Mouse (Mus musculus) cerebellum, adult 18-20 months (tissue): ENCODE data around the gene Elovl2.
"Not testable (repeated sequence)": the region's sequence is repeated elsewhere in the genome, so short reads cannot be mapped to it uniquely, and the experiment has no call there.

ENCODE experiments used
- DNase-seq, 2 experiments: peaks; one replicate each; pipeline ENCODE4 v3.0.0; 2021

Elovl2 gene

GRCm38 (mm10) chr13:41233241-41233640 lies 13.0 kb upstream of the Elovl2 start:
- DNase-seq, result no peak

GRCm38 (mm10) chr13:41232209-41232608 lies 12.0 kb upstream of the Elovl2 start:
- no peak for DNase-seq

GRCm38 (mm10) chr13:41231389-41231983 lies 11.3 kb upstream of the Elovl2 start:
- peak; percentile 45 to 46 for DNase-seq

GRCm38 (mm10) chr13:41230256-41230655 lies 10.1 kb upstream of the Elovl2 start:
- no peak for DNase-seq

- DNase-seq, result no peak
Measured at GRCm38 (mm10) chr13:41228060-41228459, 7.9 kb upstream of the Elovl2 start.

GRCm38 (mm10) chr13:41226513-41226912 lies 6.3 kb upstream of the Elovl2 start:
- no peak for DNase-seq

- peak in 1 of 2 experiments; percentile 20 for DNase-seq
Measured at GRCm38 (mm10) chr13:41219687-41220303, 410 bp downstream of the Elovl2 start.

- DNase-seq, result no peak
Measured at GRCm38 (mm10) chr13:41219056-41219455, 1.1 kb downstream of the Elovl2 start.

- no peak for DNase-seq
Measured at GRCm38 (mm10) chr13:41216236-41216635, 4.0 kb downstream of the Elovl2 start.

GRCm38 (mm10) chr13:41215669-41216068 lies 4.5 kb downstream of the Elovl2 start:
- no peak for DNase-seq

- no peak for DNase-seq
Measured at GRCm38 (mm10) chr13:41212558-41213322, 7.5 kb downstream of the Elovl2 start.

- no peak for DNase-seq
Measured at GRCm38 (mm10) chr13:41211276-41211675, 8.9 kb downstream of the Elovl2 start.

- no peak for DNase-seq
Measured at GRCm38 (mm10) chr13:41206241-41206640, 14.0 kb downstream of the Elovl2 start.

GRCm38 (mm10) chr13:41205568-41205967 lies 14.6 kb downstream of the Elovl2 start:
- not testable (repeated sequence) for DNase-seq

GRCm38 (mm10) chr13:41203691-41204090 lies 16.5 kb downstream of the Elovl2 start:
- no peak for DNase-seq

GRCm38 (mm10) chr13:41203289-41203688 lies 16.9 kb downstream of the Elovl2 start:
- DNase-seq, result no peak

- no peak for DNase-seq
Measured at GRCm38 (mm10) chr13:41200861-41201260, 19.3 kb downstream of the Elovl2 start.

GRCm38 (mm10) chr13:41195640-41196333 lies 24.4 kb downstream of the Elovl2 start:
- no peak for DNase-seq

GRCm38 (mm10) chr13:41187886-41188285 lies 32.3 kb downstream of the Elovl2 start:
- no peak for DNase-seq

GRCm38 (mm10) chr13:41158426-41158825 lies 61.8 kb downstream of the Elovl2 start:
- DNase-seq, result no peak

- no peak for DNase-seq
Measured at GRCm38 (mm10) chr13:41153146-41153545, 67.1 kb downstream of the Elovl2 start.

GRCm38 (mm10) chr13:41146271-41146670 lies 73.9 kb downstream of the Elovl2 start:
- DNase-seq, result peak; percentile 54 to 67

- no peak for DNase-seq
Measured at GRCm38 (mm10) chr13:41145433-41145970, 74.7 kb downstream of the Elovl2 start.
